Mouse (Mus musculus) heart, postnatal 25 days (tissue): Measurements from ENCODE around the gene Tmod2. TPM values are rescaled to one million over a fixed set of nuclear protein-coding genes. Genes with fewer than 3 reads are reported as not detected.
"Not testable (repeated sequence)": the region's sequence is repeated elsewhere in the genome, so short reads cannot be mapped to it uniquely, and the experiment has no call there.

Experiments used
- DNase-seq: peaks from one replicate; pipeline ENCODE4 v3.0.0; 2022; ENCODE audit warnings: low spot score
- intact Hi-C: fragments of 180-260 bp; cut with DNase I; formaldehyde crosslinking; loops from one replicate; pipeline ENCODE4 v1.15.1; 2025
- total RNA-seq, 2 experiments: library from RNA; stranded (reverse); gene quantifications; 2 replicates each; pipeline ENCODE4 v1.2.3; 2021

Tmod2 gene
- total RNA-seq, 2 experiments from 2014 or later = 4.6 to 5.3 TPM

GRCm38 (mm10) chr9:75558812-75559511 lies 52.2 kb downstream of the Tmod2 start:
- intact Hi-C loops = no loop called here
- DNase-seq = peak; percentile 44

GRCm38 (mm10) chr9:75558360-75558759 lies 52.8 kb downstream of the Tmod2 start:
- intact Hi-C loops = no loop called here

GRCm38 (mm10) chr9:75553719-75554118 lies 57.4 kb downstream of the Tmod2 start:
- intact Hi-C loops = no loop called here
- no peak for DNase-seq

More at GRCm38 (mm10) chr9:75558360-75558759, 52.8 kb downstream of the Tmod2 start:
- no peak for DNase-seq

GRCm38 (mm10) chr9:75551342-75551741 lies 59.8 kb downstream of the Tmod2 start:
- no peak for DNase-seq
- intact Hi-C loops = no loop called here

- peak; percentile 24 for DNase-seq
- intact Hi-C loops = no loop called here
These were observed 62.1 kb downstream of the Tmod2 start for GRCm38 (mm10) chr9:75549010-75549409.

GRCm38 (mm10) chr9:75546885-75547553 lies 64.1 kb downstream of the Tmod2 start:
- DNase-seq = peak; percentile 90
- intact Hi-C loops = loop anchor here (1.0 kb wide), 1 partner anchor 20 kb away; no protein-coding TSS in a partner anchor

- intact Hi-C loops = no loop called here
- DNase-seq = no peak
These were observed 65.6 kb downstream of the Tmod2 start for GRCm38 (mm10) chr9:75545514-75545913.

GRCm38 (mm10) chr9:75541497-75541896 lies 69.6 kb downstream of the Tmod2 start:
- DNase-seq = no peak
- intact Hi-C loops = no loop called here

GRCm38 (mm10) chr9:75536422-75536821 lies 74.7 kb downstream of the Tmod2 start:
- no peak for DNase-seq
- intact Hi-C loops = no loop called here

GRCm38 (mm10) chr9:75534431-75534962 lies 76.6 kb downstream of the Tmod2 start:
- intact Hi-C loops = no loop called here
- no peak for DNase-seq

GRCm38 (mm10) chr9:75532989-75533388 lies 78.1 kb downstream of the Tmod2 start:
- not testable (repeated sequence) for DNase-seq

GRCm38 (mm10) chr9:75532461-75532860 lies 78.7 kb downstream of the Tmod2 start:
- intact Hi-C loops = no loop called here
- DNase-seq = no peak

More at GRCm38 (mm10) chr9:75532989-75533388, 78.1 kb downstream of the Tmod2 start:
- intact Hi-C loops = not testable (repeated sequence)

GRCm38 (mm10) chr9:75529358-75529757 lies 81.8 kb downstream of the Tmod2 start:
- intact Hi-C loops = no loop called here
- no peak for DNase-seq

GRCm38 (mm10) chr9:75528096-75528495 lies 83.0 kb downstream of the Tmod2 start:
- no peak for DNase-seq
- intact Hi-C loops = no loop called here

- intact Hi-C loops = loop anchor here (1.0 kb wide), 1 partner anchor 20 kb away; no protein-coding TSS in a partner anchor
- DNase-seq = peak; percentile 70
These were observed 83.6 kb downstream of the Tmod2 start for GRCm38 (mm10) chr9:75527368-75528059.

- DNase-seq = peak; percentile 56
- intact Hi-C loops = loop anchor here (2.0 kb wide), 1 partner anchor 37 kb away; no protein-coding TSS in a partner anchor
These were observed 87.5 kb downstream of the Tmod2 start for GRCm38 (mm10) chr9:75523646-75524045.

- intact Hi-C loops = loop anchor here (2.0 kb wide), 1 partner anchor 39 kb away; no protein-coding TSS in a partner anchor
- no peak for DNase-seq
These were observed 88.9 kb downstream of the Tmod2 start for GRCm38 (mm10) chr9:75522217-75522616.

- intact Hi-C loops = loop anchor here (1.0 to 2.0 kb wide), 3 partner anchors 39 to 61 kb away; no protein-coding TSS in a partner anchor
These were observed 89.3 kb downstream of the Tmod2 start for GRCm38 (mm10) chr9:75521788-75522187.

GRCm38 (mm10) chr9:75520940-75521339 lies 90.2 kb downstream of the Tmod2 start:
- no peak for DNase-seq
- intact Hi-C loops = loop anchor here (1.0 kb wide), 2 partner anchors 48 to 61 kb away; no protein-coding TSS in a partner anchor

More at GRCm38 (mm10) chr9:75521788-75522187, 89.3 kb downstream of the Tmod2 start:
- no peak for DNase-seq

GRCm38 (mm10) chr9:75517751-75518150 lies 93.4 kb downstream of the Tmod2 start:
- DNase-seq = no peak
- intact Hi-C loops = loop anchor here (5.0 kb wide), 1 partner anchor 75 kb away; the partner anchor contains the start of gene Leo1
